Mouse (Mus musculus): ENCODE measurements at regions not wholly inside any gene's neighbourhood (a gene's known extent, or its start where the extent isn't known, plus 50 kb on each side); places are given as distances from the start of the nearest gene placed in this dataset.
A peak's percentile ranks its signal among the peaks of the same experiment; 100 is the strongest.

- Histone ChIP-seq H3K36me3 (ENCODE audit: control insufficient read depth, insufficient read depth, low read length) (no peaks in the 10 kb centered on the region), H3K9me3 (ENCODE audit: control insufficient read depth, low read length) (no peaks in the 10 kb centered on the region), H3K4me1 (ENCODE audit: control insufficient read depth, insufficient read depth, low read length) (no peaks in the 10 kb centered on the region), H3K4me3 (replicated peaks; ENCODE audit: low read depth, low read length) (no peak overlapping the region), H3K27me3 (ENCODE audit: control insufficient read depth, insufficient read depth, low read length) (no peaks in the 10 kb centered on the region), H3K9ac (replicated peaks; ENCODE audit: low read length) (no peak overlapping the region), H3K4me2 (ENCODE audit: low read length) (no peak overlapping the region), H3K27ac (replicated peaks; ENCODE audit: low read depth, low read length) (no peak overlapping the region)
- ATAC-seq (ENCODE audit: low FRiP score, low TSS enrichment) (no peak), DNase-seq (peak; percentile 27)
- 24% methylated on average over 3 of the region's 3 CpGs for WGBS
Observed at GRCm38 (mm10) chr1:167163486-167163885, 121.6 kb downstream of the Uck2 start.

- Histone ChIP-seq H3K9ac (replicated peaks; ENCODE audit: low read length) (no peak overlapping the region), H3K27me3 (ENCODE audit: control insufficient read depth, insufficient read depth, low read length) (no peaks in the 10 kb centered on the region), H3K4me3 (replicated peaks; ENCODE audit: low read depth, low read length) (no peak overlapping the region), H3K9me3 (ENCODE audit: control insufficient read depth, low read length) (no peaks in the 10 kb centered on the region), H3K4me1 (ENCODE audit: control insufficient read depth, insufficient read depth, low read length) (no peaks in the 10 kb centered on the region), H3K27ac (replicated peaks; ENCODE audit: low read depth, low read length) (no peak overlapping the region), H3K4me2 (ENCODE audit: low read length) (no peak overlapping the region), H3K36me3 (ENCODE audit: control insufficient read depth, insufficient read depth, low read length) (no peaks in the 10 kb centered on the region)
- ATAC-seq (ENCODE audit: low FRiP score, low TSS enrichment) (0 out of 2 replicates have a peak, but pooled peaks have one; percentile 37), DNase-seq (no peak)
- 68% methylated on average over 8 of the region's 8 CpGs for WGBS
Observed at GRCm38 (mm10) chr1:167162495-167162894, 122.6 kb downstream of the Uck2 start.

- no peak for ATAC-seq (ENCODE audit: low FRiP score, low TSS enrichment)
- Histone ChIP-seq H3K27ac (replicated peaks; ENCODE audit: low read depth, low read length) (no peak overlapping the region), H3K9ac (replicated peaks; ENCODE audit: low read length) (no peak overlapping the region), H3K4me2 (ENCODE audit: low read length) (no peak overlapping the region), H3K4me3 (replicated peaks; ENCODE audit: low read depth, low read length) (no peak overlapping the region), H3K4me1 (ENCODE audit: control insufficient read depth, insufficient read depth, low read length) (no peaks in the 10 kb centered on the region), H3K27me3 (ENCODE audit: control insufficient read depth, insufficient read depth, low read length) (no peaks in the 10 kb centered on the region), H3K36me3 (ENCODE audit: control insufficient read depth, insufficient read depth, low read length) (no peaks in the 10 kb centered on the region), H3K9me3 (ENCODE audit: control insufficient read depth, low read length) (peaks cover 3% of the 10 kb centered on the region)
- WGBS: 81% methylated on average over 1 of the region's 1 CpGs
- no peak for DNase-seq
Observed at GRCm38 (mm10) chr1:167159536-167159935, 125.6 kb downstream of the Uck2 start.

GRCm38 (mm10) chr1:167152442-167152841 is 132.7 kb downstream of the Uck2 start:
- Histone ChIP-seq H3K9me3 (ENCODE audit: control insufficient read depth, low read length) (peaks cover 9% of the 10 kb centered on the region), H3K4me1 (ENCODE audit: control insufficient read depth, insufficient read depth, low read length) (no peaks in the 10 kb centered on the region), H3K36me3 (ENCODE audit: control insufficient read depth, insufficient read depth, low read length) (no peaks in the 10 kb centered on the region), H3K27ac (replicated peaks; ENCODE audit: low read depth, low read length) (no peak overlapping the region), H3K9ac (replicated peaks; ENCODE audit: low read length) (no peak overlapping the region), H3K27me3 (ENCODE audit: control insufficient read depth, insufficient read depth, low read length) (no peaks in the 10 kb centered on the region), H3K4me2 (ENCODE audit: low read length) (no peak overlapping the region), H3K4me3 (replicated peaks; ENCODE audit: low read depth, low read length) (no peak overlapping the region)
- DNase-seq: no peak
- ATAC-seq (ENCODE audit: low FRiP score, low TSS enrichment): no peak
- 84% methylated on average over 4 of the region's 4 CpGs for WGBS

- WGBS: 93% methylated on average over 3 of the region's 3 CpGs
- no peak overlapping the region for H3K4me2 ChIP-seq (ENCODE audit: low read length)
- no peaks in the 10 kb centered on the region for H3K36me3 ChIP-seq (ENCODE audit: control insufficient read depth, insufficient read depth, low read length)
- H3K4me3 ChIP-seq (replicated peaks; ENCODE audit: low read depth, low read length): no peak overlapping the region
- no peak overlapping the region for H3K9ac ChIP-seq (replicated peaks; ENCODE audit: low read length)
- H3K27me3 ChIP-seq (ENCODE audit: control insufficient read depth, insufficient read depth, low read length): no peaks in the 10 kb centered on the region
- no peak overlapping the region for H3K27ac ChIP-seq (replicated peaks; ENCODE audit: low read depth, low read length)
- H3K4me1 ChIP-seq (ENCODE audit: control insufficient read depth, insufficient read depth, low read length): no peaks in the 10 kb centered on the region
- DNase-seq: no peak
- H3K9me3 ChIP-seq (ENCODE audit: control insufficient read depth, low read length): no peaks in the 10 kb centered on the region; the same call in 1 of the 2 replicates
- ATAC-seq (ENCODE audit: low FRiP score, low TSS enrichment): no peak
Observed at GRCm38 (mm10) chr1:167144335-167144734, 140.8 kb downstream of the Uck2 start.

- H3K4me1 ChIP-seq (ENCODE audit: control insufficient read depth, insufficient read depth, low read length): no peaks in the 10 kb centered on the region
- no peak overlapping the region for H3K4me2 ChIP-seq (ENCODE audit: low read length)
- H3K27me3 ChIP-seq (ENCODE audit: control insufficient read depth, insufficient read depth, low read length): no peaks in the 10 kb centered on the region
- DNase-seq (no peak), ATAC-seq (ENCODE audit: low FRiP score, low TSS enrichment) (no peak)
- H3K4me3 ChIP-seq (replicated peaks; ENCODE audit: low read depth, low read length): no peak overlapping the region
- H3K36me3 ChIP-seq (ENCODE audit: control insufficient read depth, insufficient read depth, low read length): no peaks in the 10 kb centered on the region
- H3K27ac ChIP-seq (replicated peaks; ENCODE audit: low read depth, low read length): no peak overlapping the region
- H3K9ac ChIP-seq (replicated peaks; ENCODE audit: low read length): no peak overlapping the region
- H3K9me3 ChIP-seq (ENCODE audit: control insufficient read depth, low read length): no peaks in the 10 kb centered on the region; the same call in 1 of the 2 replicates
- WGBS: 88% methylated on average over 4 of the region's 4 CpGs
Observed at GRCm38 (mm10) chr1:167143797-167144196, 141.3 kb downstream of the Uck2 start.

All from midbrain, embryonic 14.5 days (tissue).